Mouse (Mus musculus) hindbrain, embryonic 14.5 days (tissue): ENCODE data around the gene Rhot2. TPM values are rescaled to one million over a fixed set of nuclear protein-coding genes. Genes with fewer than 3 reads are reported as not detected.

Experiments used
- ATAC-seq: fragments of 200-750 bp; cut with Nextera tagmentation; 2 replicates; pipeline ENCODE4 v1.8.0; 2017; ENCODE audit warnings: moderate number of reproducible peaks, mild to moderate bottlenecking, moderate TSS enrichment, moderate library complexity; ENCODE audit not compliant: low FRiP score
- DNase-seq: peaks from one replicate; pipeline ENCODE4 v3.0.0-alpha.2; 2015; ENCODE audit warnings: low spot score
- H3K27ac ChIP-seq: fragments of 300-500 bp; sonication (generic); 2 replicates; pipeline ENCODE4 v1.5.1; 2014; ENCODE audit warnings: mild to moderate bottlenecking, moderate library complexity
- H3K27me3 ChIP-seq: fragments of 300-500 bp; sonication (generic); 2 replicates; pipeline ENCODE4 v1.6.1; 2014; ENCODE audit warnings: mild to moderate bottlenecking, low read length, mixed read lengths; ENCODE audit not compliant: control insufficient read depth, insufficient read depth
- H3K36me3 ChIP-seq: fragments of 300-500 bp; sonication (generic); replicated peaks from 2 replicates; pipeline ENCODE4 v1.6.1; 2014; ENCODE audit not compliant: control insufficient read depth, insufficient read depth
- H3K4me1 ChIP-seq: fragments of 300-500 bp; sonication (generic); replicated peaks from 2 replicates; pipeline ENCODE4 v1.6.1; 2014; ENCODE audit warnings: antibody characterized with exemption, low read length, mixed read lengths; ENCODE audit not compliant: control insufficient read depth, insufficient read depth
- H3K4me2 ChIP-seq: fragments of 300-500 bp; sonication (generic); replicated peaks from 2 replicates; pipeline ENCODE4 v1.6.1; 2014; ENCODE audit warnings: mild to moderate bottlenecking, moderate library complexity
- H3K4me3 ChIP-seq: fragments of 300-500 bp; sonication (generic); replicated peaks from 2 replicates; pipeline ENCODE4 v1.5.1; 2014; ENCODE audit warnings: mild to moderate bottlenecking, low read length
- H3K9ac ChIP-seq: fragments of 300-500 bp; sonication (generic); 2 replicates; pipeline ENCODE4 v1.6.1; 2014
- H3K9me3 ChIP-seq: fragments of 300-500 bp; sonication (generic); 2 replicates; pipeline ENCODE4 v1.6.1; 2016; ENCODE audit warnings: low read length; ENCODE audit not compliant: control insufficient read depth
- whole genome bisulfite sequencing: fragments of 180-500 bp; shearing (Covaris S2); extraction: QIAGEN DNeasy Blood & Tissue Kit; methylation state at CpG from one replicate; pipeline ENCODE4 v1.1.7; 2014; 5-methylcytosine and 5-hydroxymethylcytosine counted together
- polyA plus RNA-seq: library from polyadenylated mRNA; unstranded; fragments of >200 nt; fragmentation: Nextera tagmentation; extraction: Ambion mirVana; gene quantifications from 2 replicates; pipeline ENCODE4 v1.2.1, GENCODE M21; 2014

Rhot2 gene
- polyA plus RNA-seq, 1 experiment from 2014 or later = 9.9 TPM

DNA sequence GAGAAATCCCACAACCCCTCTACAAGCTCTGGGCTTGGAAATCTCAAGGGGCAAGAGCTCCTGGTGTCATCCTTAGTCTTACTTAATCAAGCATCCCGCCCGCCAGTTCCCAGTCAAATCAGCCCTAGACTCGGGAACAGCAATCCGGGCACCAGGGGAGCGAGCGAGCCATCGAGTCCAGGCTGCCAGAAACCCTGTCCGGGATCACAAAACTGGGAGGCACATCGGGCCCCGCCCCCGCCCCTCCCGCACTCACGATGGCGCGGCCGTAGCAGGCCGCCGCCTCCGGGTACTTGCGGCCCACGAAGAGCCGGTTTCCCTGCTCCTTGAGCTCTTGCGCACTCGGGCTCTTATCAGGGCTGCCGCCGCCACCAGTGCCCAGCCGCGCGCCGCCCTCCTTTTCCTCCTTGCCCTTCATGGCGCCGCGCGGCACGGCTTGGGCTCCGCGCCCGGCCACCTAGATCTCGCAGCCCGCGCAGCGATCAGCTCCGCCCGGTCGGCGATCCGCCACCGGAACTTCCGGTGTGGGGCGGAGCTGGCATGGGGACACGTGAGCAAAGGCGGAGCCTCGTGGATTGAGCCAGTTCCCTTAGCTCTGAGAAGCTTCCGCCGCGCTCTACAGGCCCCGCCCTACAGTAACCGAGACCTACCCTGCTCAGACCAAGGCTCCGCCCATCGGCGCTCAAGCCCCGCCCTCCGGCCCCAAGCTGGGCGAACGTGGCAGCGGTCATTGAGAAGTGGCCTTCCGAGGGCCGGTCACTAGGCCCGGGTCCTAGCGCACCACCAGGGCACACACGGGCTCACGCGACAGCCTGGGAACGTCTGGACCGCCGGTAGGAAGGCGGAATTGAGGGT is 12.0 kb downstream of the Rhot2 start:
- ATAC-seq = peak; percentile 91
- no peaks in the 10 kb centered on the region for H3K27me3 ChIP-seq
- H3K36me3 ChIP-seq = peaks cover 29% of the 10 kb centered on the region
- H3K4me1 ChIP-seq = peaks cover 79% of the 10 kb centered on the region
- peak overlapping the region; percentile 89 for H3K4me3 ChIP-seq
- H3K9ac ChIP-seq = peak overlapping the region; percentile 86
- WGBS = under 1% methylated on average over 74 of the region's 77 CpGs
- no peaks in the 10 kb centered on the region for H3K9me3 ChIP-seq
- H3K4me2 ChIP-seq = peak overlapping the region; percentile 96
- peak; percentile 97 for DNase-seq
- H3K27ac ChIP-seq = peak overlapping the region; percentile 98

DNA sequence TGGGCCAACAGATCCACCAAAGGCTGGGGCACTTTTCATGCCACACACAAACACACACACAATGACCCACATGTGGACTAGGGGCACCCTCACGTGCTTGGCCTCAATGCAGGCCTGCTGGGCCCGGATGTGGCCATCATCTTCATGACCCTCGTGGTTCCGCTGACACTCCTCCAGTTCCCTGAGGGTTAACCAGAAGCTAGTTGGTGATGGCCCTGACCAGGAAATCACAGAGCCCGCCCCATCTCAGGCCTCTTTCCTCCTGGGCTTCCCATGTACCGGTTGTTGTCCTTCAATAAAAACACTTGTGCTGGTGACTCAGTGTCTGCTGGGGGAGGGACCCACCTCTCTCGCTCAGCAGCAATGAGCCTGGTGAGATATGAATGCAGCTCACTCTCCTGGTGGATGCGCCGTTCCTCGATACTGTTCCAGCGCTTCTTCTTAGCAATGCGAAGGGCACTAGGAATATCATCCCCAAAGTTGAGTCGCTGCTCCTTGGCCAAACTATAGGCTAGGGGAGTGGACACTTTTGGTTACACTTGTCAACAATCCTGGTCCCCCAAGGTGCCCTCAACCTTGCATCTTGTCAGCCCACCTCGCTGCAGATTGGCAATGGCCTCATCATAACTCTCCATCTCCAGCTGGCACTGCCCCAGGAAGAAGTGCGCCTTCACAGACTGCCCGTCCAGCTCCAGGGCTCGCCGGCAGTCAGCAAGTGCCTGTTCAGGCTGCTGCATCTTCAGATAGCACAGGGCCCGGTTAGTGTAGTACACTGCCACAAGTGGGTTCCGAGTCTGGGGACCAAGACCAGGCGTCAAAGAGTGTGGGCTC is 13.0 kb downstream of the Rhot2 start:
- Histone ChIP-seq H3K9ac (peak overlapping the region; percentile 86), H3K4me2 (peak overlapping the region; percentile 96), H3K4me1 (peaks cover 74% of the 10 kb centered on the region), H3K9me3 (no peaks in the 10 kb centered on the region), H3K36me3 (peaks cover 36% of the 10 kb centered on the region), H3K27me3 (no peaks in the 10 kb centered on the region), H3K27ac (peak overlapping the region; percentile 98), H3K4me3 (peak overlapping the region; percentile 89)
- ATAC-seq = no peak
- WGBS = 63% methylated on average over 21 of the region's 21 CpGs
- DNase-seq = no peak

DNA sequence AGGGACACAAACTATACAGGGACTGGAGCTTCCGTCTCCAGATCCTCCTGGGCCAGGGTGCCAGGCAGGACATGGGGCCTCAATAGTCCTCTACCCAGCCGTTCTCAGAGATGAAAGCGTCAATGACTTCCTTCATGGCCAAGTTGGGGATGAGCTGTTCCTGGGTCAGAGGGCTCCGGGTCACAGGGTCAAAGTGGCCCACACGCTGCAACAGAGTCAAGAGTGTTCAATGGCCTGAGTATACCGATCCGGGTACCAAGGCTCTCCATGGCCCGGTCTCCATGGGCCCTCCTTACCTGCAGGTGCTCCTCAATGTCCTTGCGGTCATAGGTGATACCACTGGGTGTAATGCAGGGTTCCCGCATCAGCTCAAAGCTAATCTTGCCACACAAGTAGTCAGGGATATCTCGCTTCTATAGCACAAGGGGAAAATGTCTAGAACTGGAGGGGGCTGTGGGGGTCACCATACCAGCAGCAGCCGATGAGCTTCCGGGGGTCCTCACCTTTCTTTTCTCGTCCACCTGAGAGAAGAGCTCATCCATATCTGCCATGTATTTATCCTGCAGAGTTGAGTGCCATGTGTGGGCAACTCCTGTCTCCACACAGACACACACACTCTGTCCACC is 13.7 kb downstream of the Rhot2 start:
- Histone ChIP-seq H3K9ac (0 out of 2 replicates have a peak overlapping the region, but pooled peaks have one; percentile 86), H3K4me1 (peaks cover 67% of the 10 kb centered on the region), H3K36me3 (peaks cover 43% of the 10 kb centered on the region), H3K27ac (no peak overlapping the region), H3K9me3 (no peaks in the 10 kb centered on the region), H3K4me3 (peak overlapping the region; percentile 89), H3K27me3 (no peaks in the 10 kb centered on the region), H3K4me2 (peak overlapping the region; percentile 96)
- DNase-seq (no peak), ATAC-seq (no peak)
- WGBS = 88% methylated on average over 14 of the region's 14 CpGs

DNA sequence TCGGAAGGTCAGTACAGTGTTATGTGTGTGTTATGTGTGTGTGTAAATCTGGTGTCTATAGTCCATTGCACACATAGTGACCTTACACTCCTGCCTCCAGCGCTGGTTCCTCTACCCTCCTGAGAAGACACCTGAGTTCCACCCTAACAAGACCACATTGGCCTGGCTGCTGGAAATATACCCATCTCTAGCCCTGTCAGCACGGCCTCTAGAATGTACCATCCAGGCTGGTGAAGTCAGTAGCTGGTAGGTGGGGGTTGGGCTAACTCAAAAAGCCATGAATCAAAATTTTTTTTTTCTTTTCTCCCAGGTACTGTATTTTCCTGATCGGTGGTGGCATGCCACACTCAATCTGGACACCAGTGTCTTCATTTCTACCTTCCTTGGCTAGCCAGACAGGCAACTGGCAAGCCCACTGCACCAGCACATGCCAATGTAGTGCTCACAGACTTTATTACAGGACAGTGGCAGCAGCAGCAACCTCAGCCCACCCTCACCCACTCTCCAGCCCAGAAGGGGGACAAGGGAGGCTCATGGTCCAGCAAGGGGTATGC is 14.4 kb downstream of the Rhot2 start:
- Histone ChIP-seq H3K36me3 (peaks cover 45% of the 10 kb centered on the region), H3K4me3 (peak overlapping the region; percentile 62; the same call in 1 of the 2 replicates), H3K9ac (no peak overlapping the region), H3K9me3 (no peaks in the 10 kb centered on the region), H3K27ac (no peak overlapping the region), H3K4me1 (peaks cover 65% of the 10 kb centered on the region), H3K27me3 (no peaks in the 10 kb centered on the region), H3K4me2 (peak overlapping the region; percentile 95)
- DNase-seq (no peak), ATAC-seq (no peak)
- 81% methylated on average over 4 of the region's 4 CpGs for WGBS

DNA sequence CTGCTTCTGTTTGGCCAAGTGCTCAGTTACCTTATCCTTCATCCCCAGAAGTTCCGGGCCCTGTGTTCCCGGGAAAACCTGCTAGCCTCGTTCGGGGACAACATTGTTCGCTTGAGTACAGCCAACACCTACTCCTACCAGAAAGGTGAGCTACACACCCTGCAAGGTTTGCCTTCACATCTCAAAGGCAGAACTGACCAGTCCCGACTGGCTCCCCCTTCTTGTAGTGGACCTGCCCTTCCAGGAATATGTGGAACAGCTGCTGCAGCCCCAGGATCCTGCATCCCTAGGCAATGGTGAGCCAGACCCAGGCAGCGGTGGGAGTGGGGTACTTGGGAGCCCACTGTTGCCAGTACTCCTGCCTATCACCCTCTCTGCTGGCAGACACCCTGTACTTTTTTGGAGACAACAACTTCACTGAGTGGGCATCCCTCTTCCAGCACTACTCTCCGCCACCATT is 15.1 kb downstream of the Rhot2 start:
- H3K4me2 ChIP-seq = peak overlapping the region; percentile 95
- no peak for DNase-seq
- no peak for ATAC-seq
- H3K36me3 ChIP-seq = peaks cover 45% of the 10 kb centered on the region
- WGBS = 44% methylated on average over 8 of the region's 8 CpGs
- peak overlapping the region; percentile 92 for H3K27ac ChIP-seq
- H3K9ac ChIP-seq = peak overlapping the region; percentile 90
- peak overlapping the region; percentile 62 for H3K4me3 ChIP-seq
- H3K4me1 ChIP-seq = peaks cover 65% of the 10 kb centered on the region
- no peaks in the 10 kb centered on the region for H3K9me3 ChIP-seq
- no peaks in the 10 kb centered on the region for H3K27me3 ChIP-seq

DNA sequence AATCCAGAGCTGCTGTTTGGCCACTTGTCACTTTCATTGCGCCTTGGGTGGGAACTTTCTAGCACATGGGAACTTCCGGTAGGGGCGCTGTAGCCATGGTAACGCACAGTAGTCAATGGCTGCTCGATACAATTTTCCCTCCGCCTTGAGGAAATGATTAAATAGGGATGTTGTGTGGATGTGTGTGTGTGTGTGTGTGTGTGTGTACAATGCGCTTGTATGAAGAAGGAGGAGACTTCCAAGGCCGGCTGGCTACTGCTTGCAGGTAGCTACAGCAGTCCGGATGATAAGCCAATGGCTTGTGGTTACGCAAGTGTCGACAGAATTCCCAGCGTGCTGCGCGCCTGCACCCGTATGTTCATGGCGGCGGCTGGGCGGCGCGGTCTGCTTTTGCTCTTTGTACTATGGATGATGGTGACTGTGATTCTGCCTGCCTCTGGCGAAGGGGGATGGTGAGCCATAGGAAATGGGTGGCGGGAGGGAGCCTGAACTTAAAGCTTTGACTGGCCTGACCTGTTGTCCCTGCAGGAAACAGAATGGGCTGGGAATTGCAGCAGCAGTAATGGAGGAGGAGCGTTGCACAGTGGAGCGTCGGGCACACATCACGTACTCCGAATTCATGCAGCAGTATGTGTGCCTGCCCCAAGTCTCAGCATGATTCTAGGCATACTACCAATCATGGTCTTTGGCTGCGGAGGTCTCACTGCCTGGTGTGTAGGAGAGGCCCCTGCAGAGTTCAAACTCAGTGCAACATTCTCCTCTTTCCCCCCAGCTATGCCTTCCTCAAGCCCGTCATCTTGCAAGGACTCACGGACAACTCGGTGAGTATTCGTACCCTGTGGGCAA is 15.7 kb downstream of the Rhot2 start, which contains the start of gene Jmjd8:
Gene Jmjd8 (plus strand): TSS at position 156 of the 846 bp plus-strand sequence.
- Histone ChIP-seq H3K27ac (peak within 1 kb of the TSS; percentile 92), H3K9me3 (no peaks in the 10 kb centered on the region), H3K9ac (peak within 1 kb of the TSS; percentile 90), H3K36me3 (peaks cover 45% of the 10 kb centered on the region), H3K4me3 (peak within 1 kb of the TSS; percentile 62), H3K4me2 (peak within 1 kb of the TSS; percentile 95), H3K27me3 (no peaks in the 10 kb centered on the region), H3K4me1 (peaks cover 65% of the 10 kb centered on the region)
- under 1% methylated on average over 32 of the region's 32 CpGs for WGBS
- ATAC-seq (peak; percentile 58), DNase-seq (peak; percentile 84)

DNA sequence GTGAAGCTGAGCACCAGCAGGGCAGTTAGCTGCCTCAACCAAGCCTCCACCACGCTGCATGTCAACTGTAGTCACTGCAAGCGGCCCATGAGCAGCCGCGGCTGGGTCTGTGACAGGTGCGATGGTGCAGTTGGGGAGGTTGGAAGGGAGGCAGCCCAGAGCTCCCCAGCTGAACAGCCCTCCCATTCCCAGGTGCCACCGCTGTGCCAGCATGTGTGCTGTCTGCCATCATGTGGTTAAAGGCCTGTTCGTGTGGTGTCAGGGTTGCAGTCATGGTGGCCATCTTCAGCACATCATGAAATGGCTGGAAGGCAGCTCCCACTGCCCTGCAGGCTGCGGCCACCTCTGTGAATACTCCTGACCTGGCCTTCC is 16.4 kb downstream of the Rhot2 start:
- WGBS = 84% methylated on average over 8 of the region's 8 CpGs
- ATAC-seq = no peak
- Histone ChIP-seq H3K9me3 (no peaks in the 10 kb centered on the region), H3K4me3 (peak overlapping the region; percentile 62), H3K27me3 (no peaks in the 10 kb centered on the region), H3K4me2 (peak overlapping the region; percentile 95), H3K4me1 (peaks cover 61% of the 10 kb centered on the region), H3K9ac (peak overlapping the region; percentile 90), H3K27ac (peak overlapping the region; percentile 92; the same call in 1 of the 2 replicates), H3K36me3 (peaks cover 45% of the 10 kb centered on the region)
- DNase-seq = no peak

DNA sequence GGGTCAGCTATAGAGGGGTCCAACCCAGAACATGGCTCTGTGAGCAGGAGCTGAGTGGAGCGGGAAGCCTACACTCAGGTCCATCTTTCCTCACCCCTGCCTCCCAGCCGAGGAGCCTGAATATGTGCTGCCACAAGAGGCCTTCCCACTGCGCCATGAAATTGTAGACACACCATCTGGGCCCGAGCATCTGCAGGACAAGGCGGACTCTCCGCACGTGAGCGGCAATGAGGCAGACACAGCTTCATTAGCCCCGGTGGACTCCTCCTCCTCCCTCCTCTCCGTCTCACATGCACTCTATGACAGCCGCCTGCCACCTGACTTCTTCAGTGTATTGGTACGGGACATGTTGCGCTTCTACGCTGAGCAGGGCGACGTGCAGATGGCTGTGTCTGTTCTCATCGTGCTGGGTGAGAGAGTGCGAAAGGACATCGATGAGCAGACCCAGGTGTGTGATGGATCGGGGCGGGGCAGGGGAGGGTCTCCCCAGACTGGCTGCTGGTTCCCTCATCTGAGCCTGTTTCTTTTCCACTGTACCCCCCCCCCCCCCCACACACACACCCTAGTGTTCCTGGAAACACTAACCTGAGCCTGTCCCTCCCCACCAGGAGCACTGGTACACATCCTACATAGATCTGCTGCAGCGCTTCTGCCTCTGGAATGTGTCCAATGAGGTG is 17.0 kb downstream of the Rhot2 start:
- Histone ChIP-seq H3K4me1 (peaks cover 61% of the 10 kb centered on the region), H3K27ac (no peak overlapping the region), H3K36me3 (peaks cover 45% of the 10 kb centered on the region), H3K27me3 (no peaks in the 10 kb centered on the region), H3K4me2 (no peak overlapping the region), H3K9ac (0 out of 2 replicates have a peak overlapping the region, but pooled peaks have one; percentile 90), H3K4me3 (no peak overlapping the region), H3K9me3 (no peaks in the 10 kb centered on the region)
- DNase-seq (no peak), ATAC-seq (no peak)
- WGBS = 91% methylated on average over 22 of the region's 22 CpGs
